Mouse (Mus musculus): ENCODE results near the gene Nat14.

Nat14 gene

DNA sequence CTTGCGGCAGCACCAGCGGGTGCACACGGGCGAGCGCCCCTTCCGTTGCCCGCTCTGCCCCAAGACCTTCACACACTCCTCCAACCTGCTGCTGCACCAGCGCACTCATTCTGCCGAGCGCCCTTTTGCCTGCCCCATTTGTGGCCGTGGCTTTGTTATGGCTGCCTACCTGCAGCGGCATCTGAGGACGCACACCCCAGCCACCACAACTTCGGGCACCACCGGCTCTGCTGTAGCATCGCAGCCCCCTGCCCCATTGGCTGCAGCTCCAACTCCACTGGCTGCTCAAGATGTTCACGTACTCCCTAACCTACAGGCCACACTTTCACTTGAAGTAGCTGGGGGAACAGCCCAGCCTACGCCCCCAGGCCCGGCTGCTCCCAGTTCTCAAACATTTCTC, 1.3 kb upstream of the Nat14 start:
- DNase-seq (ENCODE audit: low read depth), result no peak

DNA sequence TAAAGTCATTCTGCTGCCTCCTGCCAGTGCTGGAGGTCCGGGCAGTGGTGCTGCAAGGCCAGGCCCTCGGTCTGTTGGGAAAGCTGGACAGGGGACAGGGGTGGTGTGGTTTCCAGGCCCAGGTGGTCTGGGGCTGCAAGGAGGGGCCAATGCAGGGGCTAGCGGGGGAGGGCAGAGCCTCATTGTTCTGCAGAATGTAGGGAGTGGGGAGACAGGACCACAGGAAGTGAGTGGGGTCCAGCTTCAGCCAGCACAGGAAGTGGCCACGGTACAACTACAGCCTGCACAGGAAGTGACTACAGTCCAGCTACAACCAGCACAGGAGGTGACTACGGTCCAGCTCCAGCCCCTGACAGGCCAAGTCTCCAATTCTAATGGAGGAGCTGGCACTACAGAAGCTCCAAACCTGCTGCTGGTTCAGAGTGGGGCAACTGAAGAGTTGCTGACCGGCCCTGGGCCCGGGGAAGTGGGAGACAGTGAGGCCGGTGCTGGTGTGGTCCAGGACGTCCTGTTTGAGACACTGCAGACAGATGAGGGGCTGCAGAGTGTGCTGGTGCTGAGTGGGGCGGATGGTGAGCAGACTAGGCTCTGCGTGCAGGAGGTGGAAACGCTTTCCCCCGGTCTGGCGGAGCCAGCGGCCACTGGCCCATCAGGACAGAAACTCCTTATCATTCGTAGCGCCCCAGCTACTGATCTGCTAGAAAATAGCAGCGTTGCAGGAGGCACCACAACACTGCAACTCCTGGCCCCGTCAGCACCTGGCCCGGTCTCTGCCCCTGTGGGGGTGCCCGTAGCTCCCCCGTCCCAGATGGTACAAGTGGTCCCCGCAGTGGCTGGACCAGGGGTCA, 628 bp upstream of the Nat14 start:
- no peak for DNase-seq (ENCODE audit: low read depth)

DNA sequence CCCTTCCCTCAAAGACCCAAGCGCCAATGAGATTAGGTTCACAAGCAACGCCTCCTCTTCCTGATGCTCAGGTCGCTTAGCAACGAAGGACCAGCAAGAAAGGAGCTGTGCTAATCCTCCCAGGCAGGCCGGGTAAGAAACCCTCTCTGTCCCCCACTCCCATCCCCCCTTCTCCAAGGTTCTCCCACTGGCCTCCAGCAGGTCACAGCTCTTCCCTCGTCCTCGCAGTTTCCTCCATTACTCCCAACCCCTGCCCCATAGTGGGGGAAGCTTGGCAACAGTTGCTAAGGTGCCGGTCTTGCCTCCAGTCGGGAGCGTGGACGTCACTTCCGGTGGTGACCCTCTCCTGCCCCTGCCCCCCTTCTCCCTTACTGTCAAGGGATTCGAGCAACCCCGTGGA, 680 bp downstream of the Nat14 start:
- no peak for DNase-seq (ENCODE audit: low read depth)

DNA sequence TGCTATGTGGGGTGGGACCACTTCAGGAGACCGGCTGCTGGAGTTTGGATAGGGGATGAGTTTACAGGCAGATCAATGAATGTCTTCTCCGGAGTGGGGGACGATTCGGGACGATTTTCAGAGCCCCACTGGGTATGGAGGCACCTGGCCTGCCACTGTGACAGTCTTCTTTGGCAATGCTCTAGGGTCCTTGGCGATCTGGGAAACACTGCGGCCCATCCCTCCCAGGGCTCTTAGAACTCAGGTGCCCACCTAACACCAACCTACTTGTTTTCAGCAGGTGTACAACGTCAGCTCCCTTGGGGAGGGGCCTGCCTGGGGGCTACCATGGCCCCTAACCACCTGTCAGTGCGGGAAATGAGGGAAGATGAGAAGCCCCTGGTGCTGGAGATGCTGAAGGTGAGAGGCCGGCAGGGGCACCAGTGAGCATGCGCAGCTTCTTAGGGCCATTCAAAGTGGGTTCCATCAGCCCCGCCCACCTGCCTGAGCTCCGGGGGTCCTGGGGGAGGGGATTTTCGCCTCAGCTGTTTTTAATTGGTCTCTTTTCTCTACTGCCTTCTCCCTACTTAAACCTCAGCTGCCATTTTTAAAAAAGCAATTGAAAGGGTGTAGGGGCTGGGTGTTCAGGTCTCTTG, 1.2 kb downstream of the Nat14 start:
- no peak for DNase-seq (ENCODE audit: low read depth)

DNA sequence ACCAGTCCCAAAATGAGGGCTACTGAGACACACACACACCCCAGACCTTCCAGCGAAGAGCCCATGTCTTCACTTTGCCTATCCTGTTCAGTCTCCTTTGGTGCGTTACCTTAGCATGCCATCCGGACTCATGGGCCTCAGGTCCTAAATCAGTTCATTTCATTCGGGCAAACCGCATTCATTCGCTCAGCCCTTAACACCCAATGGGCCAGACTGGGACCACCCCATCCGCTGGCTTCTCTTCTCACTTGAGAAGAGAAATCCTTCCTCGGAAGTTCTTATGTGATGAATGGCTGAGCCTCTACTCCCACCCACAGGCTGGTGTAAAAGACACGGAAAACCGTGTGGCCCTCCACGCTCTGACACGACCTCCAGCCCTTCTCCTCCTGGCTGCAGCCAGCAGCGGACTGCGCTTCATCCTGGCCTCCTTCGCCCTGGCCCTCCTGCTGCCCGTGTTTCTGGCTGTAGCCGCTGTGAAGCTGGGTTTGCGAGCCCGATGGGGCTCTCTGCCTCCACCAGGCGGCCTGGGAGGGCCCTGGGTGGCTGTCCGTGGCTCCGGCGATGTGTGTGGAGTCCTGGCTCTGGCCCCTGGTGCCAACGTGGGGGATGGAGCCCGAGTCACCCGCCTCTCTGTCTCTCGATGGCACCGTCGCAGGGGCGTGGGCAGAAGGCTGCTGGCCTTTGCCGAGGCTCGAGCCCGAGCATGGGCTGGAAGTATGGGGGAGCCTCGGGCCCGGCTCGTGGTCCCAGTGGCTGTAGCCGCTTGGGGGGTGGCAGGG, 1.9 kb downstream of the Nat14 start:
- no peak for DNase-seq (ENCODE audit: low read depth)

DNA sequence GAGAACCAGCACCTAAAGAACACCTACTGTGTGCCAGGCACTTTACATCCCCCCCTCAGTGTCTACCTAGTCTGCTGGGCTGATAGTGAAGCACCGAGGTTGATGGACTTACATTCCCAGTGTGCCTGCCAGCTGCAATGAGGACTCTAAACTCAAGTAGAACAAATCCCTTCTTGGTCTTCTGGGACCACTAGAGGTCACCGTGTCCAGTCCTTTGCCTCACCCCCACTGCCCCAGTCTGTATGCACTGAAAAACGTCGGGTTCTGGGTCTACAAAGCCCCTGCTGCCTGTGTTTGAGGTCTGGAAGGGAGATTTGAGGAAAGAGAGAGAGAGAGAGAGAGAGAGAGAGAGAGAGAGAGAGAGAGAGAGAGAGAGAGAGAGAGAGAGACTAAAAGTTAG, 2.7 kb downstream of the Nat14 start:
- DNase-seq (ENCODE audit: low read depth), result no peak

DNA sequence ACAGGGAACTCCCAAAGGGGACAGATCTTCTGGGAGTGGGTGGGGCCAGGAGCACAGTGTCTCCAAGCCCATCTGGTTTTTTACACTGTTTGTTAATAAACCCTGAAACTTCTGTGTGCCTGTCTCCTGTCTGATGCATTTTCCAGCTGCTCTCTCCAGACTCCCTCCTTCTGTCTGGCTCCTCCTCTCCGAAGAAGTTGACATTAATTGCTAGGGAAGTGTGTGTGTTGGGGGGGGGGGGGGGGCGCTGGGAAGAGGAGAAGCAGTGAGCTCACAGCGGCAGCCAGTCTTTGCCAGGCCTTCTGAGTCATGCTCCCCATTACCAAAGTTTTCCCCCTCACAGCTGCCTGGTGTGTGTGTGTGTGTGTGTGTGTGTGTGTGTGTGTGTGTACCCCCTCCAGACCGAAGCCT, 3.1 kb downstream of the Nat14 start:
- no peak for DNase-seq (ENCODE audit: low read depth)

DNA sequence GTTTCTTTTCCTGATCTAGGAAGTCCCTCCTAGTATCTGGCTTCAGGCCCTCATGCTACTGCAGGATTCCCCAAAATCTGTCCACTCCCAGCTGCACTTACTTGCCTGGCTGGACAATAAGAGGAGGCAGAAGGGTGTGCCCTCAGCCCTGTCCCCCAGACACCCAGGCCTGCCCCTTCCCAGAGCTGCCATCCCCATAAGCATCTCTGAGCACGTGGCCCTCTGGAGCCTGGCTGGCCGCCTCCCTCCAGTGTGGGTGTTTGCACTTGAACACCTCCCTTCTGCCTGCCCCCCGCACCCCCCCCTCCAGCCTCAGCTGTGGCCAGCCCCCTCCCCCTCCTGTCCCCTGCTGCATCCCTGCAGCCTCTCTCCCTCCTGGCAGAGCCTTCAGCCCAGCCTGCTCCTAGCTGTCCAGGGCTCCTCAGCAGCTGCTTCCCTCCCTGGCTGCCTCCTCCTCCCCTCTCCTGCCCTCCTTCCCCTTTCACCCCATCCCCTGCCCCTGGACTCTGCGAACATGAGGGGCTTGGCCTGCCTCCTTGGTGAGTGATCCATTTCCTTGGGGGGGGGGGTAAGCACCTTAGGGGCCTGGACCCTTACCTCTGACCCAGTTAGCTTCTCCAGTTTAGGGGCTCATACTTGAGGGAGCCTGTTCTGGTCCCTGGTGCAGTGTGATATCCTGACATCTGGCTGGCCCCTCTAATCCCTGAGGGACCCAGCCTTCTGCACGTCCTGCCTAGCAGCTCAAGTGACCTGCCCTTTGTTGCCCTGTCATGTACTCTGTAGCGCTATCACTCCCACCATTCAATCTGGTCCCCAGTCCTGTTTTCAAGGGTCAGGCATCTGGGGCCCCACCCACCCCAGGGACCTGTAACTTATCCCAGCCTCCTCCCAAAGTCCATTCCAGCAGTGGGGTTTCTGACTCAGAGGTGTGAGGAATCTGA, 3.9 kb downstream of the Nat14 start, which contains the start of gene Ssc5d:
Ssc5d (plus strand) TSS at position 345 of the 941 bp plus-strand sequence.
- no peak for DNase-seq (ENCODE audit: low read depth)

DNA sequence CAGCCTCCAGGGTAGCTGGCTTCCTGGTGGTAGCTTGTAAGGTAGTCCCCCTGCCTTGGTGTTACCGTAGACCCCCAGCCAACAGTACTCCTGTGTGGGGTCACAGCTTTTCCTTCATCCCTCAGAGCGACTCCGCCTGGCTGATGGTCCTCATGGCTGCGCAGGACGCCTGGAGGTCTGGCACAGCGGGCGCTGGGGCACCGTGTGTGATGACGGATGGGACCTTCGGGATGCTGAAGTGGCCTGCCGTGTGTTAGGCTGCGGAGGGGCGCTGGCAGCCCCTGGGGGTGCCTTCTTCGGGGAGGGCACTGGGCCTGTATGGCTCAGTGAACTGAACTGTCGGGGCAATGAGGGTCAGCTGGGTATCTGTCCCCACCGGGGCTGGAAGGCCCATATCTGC, 5.0 kb downstream of the Nat14 start:
- DNase-seq (ENCODE audit: low read depth), result no peak

DNA sequence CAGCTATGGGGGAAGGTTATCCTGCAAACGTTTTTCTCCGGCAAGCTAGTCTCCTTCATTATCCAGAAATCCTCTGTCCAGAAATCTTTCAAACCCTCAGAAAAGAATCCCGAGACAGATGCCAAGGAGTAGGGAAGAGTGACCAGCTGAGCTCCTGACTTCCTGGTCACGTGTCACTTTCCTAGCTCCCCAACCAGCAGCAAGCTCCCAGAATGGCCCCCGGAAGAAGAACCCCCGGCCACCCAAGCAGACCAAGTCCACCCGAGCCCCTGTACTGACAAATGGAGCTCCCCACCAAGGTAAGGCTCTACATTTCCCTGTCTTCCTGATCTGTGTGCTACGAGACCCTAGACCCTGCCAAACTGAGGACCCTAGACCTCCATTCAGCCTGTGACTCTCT, 5.9 kb downstream of the Nat14 start:
- no peak for DNase-seq (ENCODE audit: low read depth)

DNA sequence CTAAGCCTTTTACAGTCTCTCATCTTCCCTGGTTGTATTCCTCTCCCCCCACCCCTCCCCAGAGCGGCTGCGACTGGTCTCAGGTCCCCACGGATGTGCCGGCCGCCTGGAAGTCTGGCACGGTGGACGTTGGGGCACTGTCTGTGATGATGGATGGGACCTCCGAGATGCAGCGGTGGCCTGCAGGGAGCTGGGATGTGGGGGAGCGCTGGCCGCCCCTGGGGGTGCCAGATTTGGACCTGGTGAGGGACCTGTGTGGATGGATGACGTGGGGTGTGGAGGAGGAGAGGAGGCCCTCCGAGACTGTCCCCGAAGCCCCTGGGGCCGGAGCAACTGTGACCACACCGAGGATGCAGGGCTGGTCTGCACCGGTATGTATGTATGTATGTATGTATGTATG, 6.5 kb downstream of the Nat14 start:
- no peak for DNase-seq (ENCODE audit: low read depth)

DNA sequence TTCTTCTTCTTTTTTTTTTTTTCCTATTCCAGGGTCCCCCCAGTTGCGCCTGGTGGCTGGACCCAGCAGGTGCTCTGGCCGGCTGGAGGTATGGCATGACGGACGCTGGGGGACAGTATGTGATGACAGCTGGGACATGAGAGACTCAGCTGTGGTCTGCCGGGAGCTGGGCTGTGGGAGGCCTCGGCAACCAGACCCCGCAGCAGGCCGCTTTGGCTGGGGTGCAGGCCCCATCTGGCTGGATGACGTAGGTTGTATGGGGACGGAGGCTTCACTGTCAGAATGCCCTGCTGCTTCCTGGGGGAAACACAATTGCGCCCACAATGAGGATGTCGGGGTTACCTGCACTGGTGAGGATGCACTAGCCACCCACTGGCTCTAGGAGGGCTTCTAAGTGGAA, 11.3 kb downstream of the Nat14 start:
- no peak for DNase-seq (ENCODE audit: low read depth)

DNA sequence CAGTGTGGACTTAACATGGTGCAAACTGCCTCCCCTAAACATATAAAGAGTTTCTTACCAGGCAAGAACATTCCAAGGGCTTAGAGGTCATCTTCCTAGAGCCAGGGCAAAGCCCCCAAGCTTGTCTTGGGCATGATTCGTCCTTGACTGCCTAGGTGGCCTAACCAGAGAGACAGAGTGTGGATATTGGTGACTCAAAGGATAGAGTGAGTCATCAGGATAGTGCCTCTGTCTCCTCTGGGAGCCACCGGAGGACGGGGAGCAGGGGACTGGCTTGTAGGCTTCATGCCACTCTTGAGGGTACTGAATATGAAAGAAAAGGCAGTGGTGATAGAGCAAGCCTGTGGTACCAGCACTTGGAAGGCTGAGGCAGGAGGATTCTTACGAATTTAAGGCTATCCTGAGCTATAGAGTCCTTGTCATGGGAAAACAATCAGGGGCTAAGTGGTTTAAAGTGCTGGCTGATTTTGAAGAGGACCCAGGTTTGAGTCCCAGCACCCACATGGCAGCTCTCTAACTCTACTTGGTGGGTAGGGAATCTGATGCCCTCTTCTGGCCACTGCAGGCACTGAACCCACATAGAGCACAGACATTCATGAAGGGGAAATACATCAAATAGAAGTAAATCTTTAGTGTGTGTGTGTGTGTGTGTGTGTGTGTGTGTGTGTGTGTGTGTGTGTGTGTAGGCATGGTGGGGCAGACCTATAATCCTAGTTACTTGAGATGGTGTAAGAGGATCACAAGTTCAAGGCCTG, 12.5 kb downstream of the Nat14 start:
- DNase-seq (ENCODE audit: low read depth), result no peak

DNA sequence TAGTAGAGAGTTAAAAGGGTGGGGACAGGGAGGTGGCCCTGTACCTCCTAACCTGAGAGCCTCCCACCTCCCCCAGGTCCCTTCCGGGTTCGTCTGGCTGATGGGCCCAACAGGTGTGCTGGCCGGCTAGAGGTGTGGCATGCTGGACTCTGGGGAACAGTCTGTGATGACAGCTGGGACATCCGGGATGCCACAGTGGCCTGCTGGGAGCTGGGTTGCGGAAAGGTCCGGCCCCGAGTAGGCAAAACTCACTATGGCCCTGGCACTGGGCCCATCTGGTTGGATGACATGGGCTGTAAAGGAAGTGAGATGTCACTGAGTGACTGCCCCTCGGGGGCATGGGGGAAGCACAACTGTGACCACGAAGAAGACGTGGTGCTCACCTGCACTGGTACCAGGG, 15.0 kb downstream of the Nat14 start:
- no peak for DNase-seq (ENCODE audit: low read depth)

DNA sequence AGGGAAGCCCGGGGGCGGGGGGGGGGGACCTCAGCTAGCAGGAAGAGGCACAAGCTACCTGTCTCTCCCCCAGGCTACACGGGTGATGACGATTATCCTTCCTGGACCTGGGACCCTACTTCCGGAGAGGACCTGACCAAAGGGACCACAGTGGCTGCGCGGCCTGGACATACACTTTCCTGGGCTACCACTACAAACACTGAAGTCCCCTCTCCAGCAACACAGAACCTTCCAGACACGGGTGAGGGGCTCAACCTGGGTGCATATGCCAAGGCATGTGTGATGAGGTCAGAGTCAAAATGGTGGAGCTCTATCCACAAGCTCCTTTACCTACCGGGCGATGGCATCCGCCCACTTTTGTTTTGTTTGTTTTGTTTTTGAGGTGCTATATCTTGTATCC, 15.6 kb downstream of the Nat14 start:
- DNase-seq (ENCODE audit: low read depth), result no peak

DNA sequence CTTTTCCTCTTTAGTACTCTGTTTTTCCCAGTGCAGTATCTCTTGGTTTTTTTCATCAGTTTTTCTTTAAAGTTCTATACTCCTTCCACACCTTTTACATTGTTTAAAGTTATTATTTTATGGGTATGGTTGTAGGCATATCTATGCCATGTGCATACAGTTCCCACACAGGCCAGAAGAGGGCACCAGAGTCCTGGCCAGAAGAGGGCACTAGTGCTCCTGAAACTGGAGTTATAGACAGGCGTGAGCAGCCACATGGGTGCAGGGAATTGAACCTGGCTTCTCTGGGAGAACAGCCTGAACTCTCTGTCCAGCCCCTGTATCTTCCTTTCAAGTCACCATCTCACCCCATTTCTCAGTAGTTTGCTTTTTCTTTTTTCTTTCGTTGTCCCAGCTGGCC, 16.6 kb downstream of the Nat14 start:
- DNase-seq (ENCODE audit: low read depth), result peak; percentile 53

DNA sequence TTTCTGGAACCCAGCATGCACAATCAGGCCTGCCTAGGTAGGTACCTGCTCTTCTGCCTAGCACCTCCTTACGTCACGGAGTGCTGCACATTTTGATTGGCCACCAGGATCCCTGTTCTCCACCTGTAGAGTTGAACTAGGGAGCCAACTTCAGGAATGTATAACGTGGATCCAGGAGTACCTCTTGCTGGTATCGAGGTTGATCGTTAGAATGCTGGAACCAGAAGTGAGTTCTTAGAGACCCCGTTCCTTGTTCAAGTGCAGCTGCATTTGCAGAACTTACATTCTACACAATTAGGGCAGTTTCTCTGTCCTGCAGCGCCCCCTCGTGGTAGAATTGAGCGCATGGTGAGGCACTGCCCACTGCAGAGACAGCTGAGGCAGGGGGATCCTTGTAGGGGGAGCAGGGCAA, 18.2 kb downstream of the Nat14 start:
- DNase-seq (ENCODE audit: low read depth), result peak; percentile 78

DNA sequence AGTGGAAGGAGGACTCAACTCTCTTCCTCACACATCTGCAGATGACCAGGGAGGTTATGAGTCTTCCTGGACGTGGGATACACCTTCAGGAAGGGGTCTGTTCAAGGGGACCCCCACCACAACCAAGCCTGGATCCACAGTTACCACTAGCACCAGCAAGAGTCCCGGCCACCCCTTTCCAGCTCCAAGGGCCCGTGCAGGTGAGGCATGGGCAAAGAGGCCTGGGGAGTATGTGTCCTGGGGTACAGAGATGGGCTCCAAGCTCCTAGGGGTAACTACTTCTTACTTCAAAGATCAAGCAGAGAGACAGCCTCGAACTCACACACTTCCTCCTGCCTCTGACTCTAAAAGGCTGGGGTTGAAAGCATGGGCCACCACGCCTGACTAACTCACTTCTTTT, 20.8 kb downstream of the Nat14 start:
- no peak for DNase-seq (ENCODE audit: low read depth)

DNA sequence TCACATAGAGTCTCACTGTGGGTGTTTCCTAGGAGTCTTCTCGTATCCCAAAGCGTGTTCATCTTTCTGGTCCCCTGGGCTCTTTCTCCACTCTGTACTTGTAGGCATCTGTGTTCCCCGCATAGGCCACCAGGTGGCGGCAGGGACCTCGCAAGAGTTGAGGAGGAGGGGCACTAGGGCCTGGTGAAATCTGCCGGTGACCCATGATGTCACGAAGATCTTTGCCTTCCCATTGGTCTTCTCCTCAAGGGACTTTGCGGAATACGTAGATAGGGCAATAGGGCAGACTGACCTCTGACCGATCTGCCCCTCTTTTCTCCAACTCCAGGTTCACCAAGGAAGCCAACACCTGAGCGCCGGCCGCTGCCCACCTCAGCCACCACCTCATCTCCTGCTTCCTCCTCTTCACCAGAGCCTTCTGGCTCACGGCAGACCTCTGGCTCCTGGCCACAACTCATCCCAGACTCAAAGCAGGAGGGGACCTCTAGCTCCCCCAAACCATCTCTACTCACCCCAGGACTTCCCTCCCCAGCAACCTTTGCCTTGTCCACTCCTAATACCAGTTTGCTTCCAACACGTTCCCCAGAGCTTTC, 21.5 kb downstream of the Nat14 start:
- DNase-seq (ENCODE audit: low read depth), result peak; percentile 85

DNA sequence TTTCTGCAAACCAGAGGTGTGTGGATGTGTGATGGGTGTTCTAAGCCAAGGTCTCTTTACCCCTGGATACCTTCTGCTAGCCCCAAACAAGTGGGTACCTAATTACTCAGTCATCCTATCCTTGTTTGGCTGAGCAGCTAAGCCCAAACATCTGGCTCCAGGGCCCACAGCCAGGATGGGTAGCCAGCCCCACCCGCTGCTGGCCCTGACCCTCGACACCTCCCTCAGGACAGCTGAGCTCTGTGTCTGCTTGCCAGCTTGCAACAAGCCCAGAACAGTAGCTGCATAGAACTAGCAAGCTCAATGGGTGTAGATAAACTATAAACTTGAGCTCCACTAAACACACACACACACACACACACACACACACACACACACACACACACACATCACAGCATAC, 26.0 kb downstream of the Nat14 start:
- no peak for DNase-seq (ENCODE audit: low read depth)

DNA sequence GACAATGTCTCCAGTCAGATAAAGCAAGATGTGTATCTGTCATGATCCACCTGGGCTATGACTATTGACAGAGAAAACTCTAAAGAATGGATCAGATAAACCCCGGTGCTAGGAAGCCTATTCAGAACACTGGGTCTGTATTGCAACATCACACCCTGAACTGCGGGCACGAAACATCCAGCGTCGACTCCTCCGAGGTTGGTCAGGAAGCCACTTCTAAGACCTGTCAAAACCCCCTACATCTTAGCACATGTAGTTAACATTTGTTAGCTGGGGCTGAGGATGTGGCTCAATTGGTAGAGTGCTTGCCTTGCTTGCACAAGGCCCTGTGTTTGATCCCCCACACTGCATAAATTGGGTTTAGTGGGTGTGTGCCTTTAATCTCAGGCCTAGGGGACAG, 26.6 kb downstream of the Nat14 start:
- DNase-seq (ENCODE audit: low read depth), result no peak

Measured in c-Kit-positive CD71-positive TER-119-negative erythroid progenitor cells, embryonic 14.5 days (primary cell).